Mouse (Mus musculus): ENCODE data around the gene Asb4. TPM values are rescaled to one million over a fixed set of nuclear protein-coding genes. Genes with fewer than 3 reads are reported as not detected.

Asb4 gene
- polyA plus RNA-seq, 1 experiment, result 0.95 TPM

GRCm38 (mm10) chr6:5413282-5413681 lies 30.1 kb downstream of the Asb4 start:
- H3K4me1 ChIP-seq (ENCODE audit: control insufficient read depth, insufficient read depth, insufficient read length, low read length), result no peaks in the 10 kb centered on the region
- no peak overlapping the region for H3K4me3 ChIP-seq (ENCODE audit: insufficient read depth, low read depth, low read length)
- no peak overlapping the region for H3K27ac ChIP-seq (replicated peaks; ENCODE audit: low read depth, low read length)

- H3K4me3 ChIP-seq (ENCODE audit: insufficient read depth, low read depth, low read length), result no peak overlapping the region
- no peaks in the 10 kb centered on the region for H3K4me1 ChIP-seq (ENCODE audit: control insufficient read depth, insufficient read depth, insufficient read length, low read length)
- H3K27ac ChIP-seq (replicated peaks; ENCODE audit: low read depth, low read length), result no peak overlapping the region
These were observed 38.3 kb downstream of the Asb4 start for GRCm38 (mm10) chr6:5421442-5421841.

- no peaks in the 10 kb centered on the region for H3K4me1 ChIP-seq (ENCODE audit: control insufficient read depth, insufficient read depth, insufficient read length, low read length)
- H3K27ac ChIP-seq (replicated peaks; ENCODE audit: low read depth, low read length), result no peak overlapping the region
These were observed 39.2 kb downstream of the Asb4 start for GRCm38 (mm10) chr6:5422386-5422785.

GRCm38 (mm10) chr6:5423594-5423993 lies 40.4 kb downstream of the Asb4 start:
- Histone ChIP-seq H3K4me3 (ENCODE audit: insufficient read depth, low read depth, low read length) (no peak overlapping the region), H3K4me1 (ENCODE audit: control insufficient read depth, insufficient read depth, insufficient read length, low read length) (no peaks in the 10 kb centered on the region), H3K27ac (replicated peaks; ENCODE audit: low read depth, low read length) (no peak overlapping the region)

More at GRCm38 (mm10) chr6:5422386-5422785, 39.2 kb downstream of the Asb4 start:
- H3K4me3 ChIP-seq (ENCODE audit: insufficient read depth, low read depth, low read length), result no peak overlapping the region

GRCm38 (mm10) chr6:5427033-5427432 lies 43.8 kb downstream of the Asb4 start:
- no peak overlapping the region for H3K27ac ChIP-seq (replicated peaks; ENCODE audit: low read depth, low read length)
- H3K4me1 ChIP-seq (ENCODE audit: control insufficient read depth, insufficient read depth, insufficient read length, low read length), result no peaks in the 10 kb centered on the region
- H3K4me3 ChIP-seq (ENCODE audit: insufficient read depth, low read depth, low read length), result no peak overlapping the region

- Histone ChIP-seq H3K4me3 (ENCODE audit: insufficient read depth, low read depth, low read length) (no peak overlapping the region), H3K4me1 (ENCODE audit: control insufficient read depth, insufficient read depth, insufficient read length, low read length) (no peaks in the 10 kb centered on the region), H3K27ac (replicated peaks; ENCODE audit: low read depth, low read length) (no peak overlapping the region)
These were observed 46.4 kb downstream of the Asb4 start for GRCm38 (mm10) chr6:5429562-5429961.

GRCm38 (mm10) chr6:5429982-5430550 lies 46.9 kb downstream of the Asb4 start:
- H3K27ac ChIP-seq (replicated peaks; ENCODE audit: low read depth, low read length), result no peak overlapping the region
- no peaks in the 10 kb centered on the region for H3K4me1 ChIP-seq (ENCODE audit: control insufficient read depth, insufficient read depth, insufficient read length, low read length)
- H3K4me3 ChIP-seq (ENCODE audit: insufficient read depth, low read depth, low read length), result no peak overlapping the region

- Histone ChIP-seq H3K27ac (replicated peaks; ENCODE audit: low read depth, low read length) (no peak overlapping the region), H3K4me3 (ENCODE audit: insufficient read depth, low read depth, low read length) (no peak overlapping the region), H3K4me1 (ENCODE audit: control insufficient read depth, insufficient read depth, insufficient read length, low read length) (no peaks in the 10 kb centered on the region)
These were observed 50.7 kb downstream of the Asb4 start for GRCm38 (mm10) chr6:5433887-5434286.

- Histone ChIP-seq H3K27ac (replicated peaks; ENCODE audit: low read depth, low read length) (no peak overlapping the region), H3K4me3 (ENCODE audit: insufficient read depth, low read depth, low read length) (no peak overlapping the region), H3K4me1 (ENCODE audit: control insufficient read depth, insufficient read depth, insufficient read length, low read length) (0 out of 2 replicates have a peak, but pooled peaks cover 3% of the 10 kb centered on the region)
These were observed 54.6 kb downstream of the Asb4 start for GRCm38 (mm10) chr6:5437757-5438156.

- Histone ChIP-seq H3K27ac (replicated peaks; ENCODE audit: low read depth, low read length) (no peak overlapping the region; the same call in 1 of the 2 replicates), H3K4me1 (ENCODE audit: control insufficient read depth, insufficient read depth, insufficient read length, low read length) (0 out of 2 replicates have a peak, but pooled peaks cover 3% of the 10 kb centered on the region), H3K4me3 (ENCODE audit: insufficient read depth, low read depth, low read length) (no peak overlapping the region)
These were observed 58.0 kb downstream of the Asb4 start for GRCm38 (mm10) chr6:5441221-5441620.

GRCm38 (mm10) chr6:5442316-5443085 lies 59.3 kb downstream of the Asb4 start:
- H3K4me1 ChIP-seq (ENCODE audit: control insufficient read depth, insufficient read depth, insufficient read length, low read length), result 0 out of 2 replicates have a peak, but pooled peaks cover 3% of the 10 kb centered on the region
- no peak overlapping the region; the same call in 1 of the 2 replicates for H3K4me3 ChIP-seq (ENCODE audit: insufficient read depth, low read depth, low read length)
- peak overlapping the region; percentile 94 for H3K27ac ChIP-seq (replicated peaks; ENCODE audit: low read depth, low read length)

GRCm38 (mm10) chr6:5443104-5443863 lies 60.1 kb downstream of the Asb4 start:
- Histone ChIP-seq H3K4me1 (ENCODE audit: control insufficient read depth, insufficient read depth, insufficient read length, low read length) (0 out of 2 replicates have a peak, but pooled peaks cover 3% of the 10 kb centered on the region), H3K4me3 (ENCODE audit: insufficient read depth, low read depth, low read length) (peak overlapping the region; percentile 13; the same call in 1 of the 2 replicates), H3K27ac (replicated peaks; ENCODE audit: low read depth, low read length) (peak overlapping the region; percentile 79)

GRCm38 (mm10) chr6:5444331-5444898 lies 61.2 kb downstream of the Asb4 start:
- Histone ChIP-seq H3K4me1 (ENCODE audit: control insufficient read depth, insufficient read depth, insufficient read length, low read length) (0 out of 2 replicates have a peak, but pooled peaks cover 3% of the 10 kb centered on the region), H3K27ac (replicated peaks; ENCODE audit: low read depth, low read length) (no peak overlapping the region), H3K4me3 (ENCODE audit: insufficient read depth, low read depth, low read length) (no peak overlapping the region)

- H3K4me3 ChIP-seq (ENCODE audit: insufficient read depth, low read depth, low read length), result no peak overlapping the region
- H3K4me1 ChIP-seq (ENCODE audit: control insufficient read depth, insufficient read depth, insufficient read length, low read length), result no peaks in the 10 kb centered on the region
- no peak overlapping the region for H3K27ac ChIP-seq (replicated peaks; ENCODE audit: low read depth, low read length)
These were observed 63.8 kb downstream of the Asb4 start for GRCm38 (mm10) chr6:5447013-5447412.

- no peaks in the 10 kb centered on the region for H3K4me1 ChIP-seq (ENCODE audit: control insufficient read depth, insufficient read depth, insufficient read length, low read length)
- H3K4me3 ChIP-seq (ENCODE audit: insufficient read depth, low read depth, low read length), result no peak overlapping the region
- no peak overlapping the region for H3K27ac ChIP-seq (replicated peaks; ENCODE audit: low read depth, low read length)
These were observed 64.4 kb downstream of the Asb4 start for GRCm38 (mm10) chr6:5447546-5447945.

Data from brown adipose tissue, adult 24 weeks (tissue).